Mouse (Mus musculus): ENCODE data around the gene Thrb. TPM values are rescaled to one million over a fixed set of nuclear protein-coding genes. Genes with fewer than 3 reads are reported as not detected.

Thrb gene
- total and polyA plus RNA-seq, 3 experiments: not detected

DNA sequence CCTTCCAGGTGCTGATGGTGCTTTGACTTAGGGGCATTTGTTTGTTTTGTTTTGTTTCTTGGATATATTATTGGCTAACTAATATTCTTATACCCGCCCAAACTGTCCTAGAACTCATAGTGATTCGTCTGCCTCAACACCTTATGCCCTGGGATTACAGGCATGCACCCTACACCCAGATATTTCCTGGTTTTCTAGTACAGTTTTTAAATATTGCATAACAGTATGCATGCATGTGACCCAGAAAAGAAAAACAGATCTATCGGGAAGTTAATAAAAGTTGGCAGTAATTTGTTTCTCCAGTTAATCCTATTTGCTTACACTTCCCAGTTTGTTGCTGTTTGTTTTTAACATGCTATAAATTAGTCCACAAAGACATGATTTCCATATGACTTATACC is 225.3 kb downstream of the Thrb start:
- TF ChIP-seq MAX (IDR thresholded peaks at IDR 0.05; ENCODE audit: low read length) (no peak), POLR2A (IDR thresholded peaks at IDR 0.05; ENCODE audit: control insufficient read depth in 1 of 2, insufficient read depth in 1 of 2, low read depth in 1 of 2, low read length in 2 of 2, poor library complexity in 1 of 2) (no peak), CHD1 (IDR thresholded peaks at IDR 0.05; ENCODE audit: low read depth, low read length) (no peak), JUND (IDR thresholded peaks at IDR 0.05; ENCODE audit: low read depth, low read length) (no peak), POLR2AphosphoS5 (IDR thresholded peaks at IDR 0.05; ENCODE audit: borderline replicate concordance, low read depth, low read length) (no peak)
- H3K9ac ChIP-seq (ENCODE audit: control insufficient read depth, low read depth, low read length, poor library complexity, severe bottlenecking): no peak overlapping the region
- no peaks in the 10 kb centered on the region for H3K36me3 ChIP-seq (ENCODE audit: control insufficient read depth in 1 of 2, insufficient read depth in 2 of 2, low read length in 2 of 2)
- H3K27ac ChIP-seq (ENCODE audit: control insufficient read depth, low read depth, low read length): no peak overlapping the region
- H3K4me1 ChIP-seq (ENCODE audit: control insufficient read depth in 1 of 2, insufficient read depth in 2 of 2, low read length in 2 of 2): no peaks in the 10 kb centered on the region
- no peak overlapping the region for H3K4me3 ChIP-seq (ENCODE audit: control insufficient read depth in 1 of 2, insufficient read depth in 1 of 2, low read depth in 2 of 2, low read length in 2 of 2)
- H3K9me3 ChIP-seq (replicated peaks; ENCODE audit: insufficient read depth, low read length): no peaks in the 10 kb centered on the region
- no peak for DNase-seq (ENCODE audit: low read depth, low spot score)
- H3K79me2 ChIP-seq (ENCODE audit: control insufficient read depth, insufficient read depth, low read length, poor library complexity): no peaks in the 10 kb centered on the region
- no peaks in the 10 kb centered on the region for H3K27me3 ChIP-seq (ENCODE audit: control insufficient read depth in 1 of 2, insufficient read depth in 2 of 2, low read length in 2 of 2)

DNA sequence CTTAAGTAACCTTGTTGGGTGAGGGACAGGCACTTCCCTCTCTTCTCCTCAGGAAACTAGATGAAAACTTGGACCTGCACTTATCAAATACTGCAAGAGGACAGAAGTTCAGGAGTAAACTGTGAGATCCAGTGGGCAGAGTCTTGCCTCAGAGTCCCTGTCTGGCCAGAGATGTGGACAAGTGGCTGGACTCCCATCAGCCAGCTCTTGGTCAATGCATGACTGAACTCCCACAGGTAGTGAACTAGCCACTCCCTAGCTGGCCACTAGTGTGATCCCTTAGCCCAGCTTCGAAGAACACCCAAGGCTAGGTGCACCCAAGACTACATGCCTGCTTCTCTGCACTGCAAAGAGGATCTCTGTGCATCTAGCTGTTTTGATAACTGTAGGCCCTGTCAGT is 234.7 kb downstream of the Thrb start:
- Histone ChIP-seq H3K36me3 (ENCODE audit: control insufficient read depth in 1 of 2, insufficient read depth in 2 of 2, low read length in 2 of 2) (no peaks in the 10 kb centered on the region), H3K27me3 (ENCODE audit: control insufficient read depth in 1 of 2, insufficient read depth in 2 of 2, low read length in 2 of 2) (no peaks in the 10 kb centered on the region), H3K4me3 (ENCODE audit: control insufficient read depth in 1 of 2, insufficient read depth in 1 of 2, low read depth in 2 of 2, low read length in 2 of 2) (no peak overlapping the region), H3K79me2 (ENCODE audit: control insufficient read depth, insufficient read depth, low read length, poor library complexity) (no peaks in the 10 kb centered on the region), H3K27ac (ENCODE audit: control insufficient read depth, low read depth, low read length) (no peak overlapping the region), H3K9me3 (replicated peaks; ENCODE audit: insufficient read depth, low read length) (no peaks in the 10 kb centered on the region), H3K9ac (ENCODE audit: control insufficient read depth, low read depth, low read length, poor library complexity, severe bottlenecking) (no peak overlapping the region), H3K4me1 (ENCODE audit: control insufficient read depth in 1 of 2, insufficient read depth in 2 of 2, low read length in 2 of 2) (no peaks in the 10 kb centered on the region)
- DNase-seq (ENCODE audit: low read depth, low spot score): no peak
- TF ChIP-seq USF2 (IDR thresholded peaks at IDR 0.05; ENCODE audit: borderline replicate concordance in 1 of 2, insufficient read depth in 1 of 2, low read depth in 1 of 2, low read length in 2 of 2) (no peak), EP300 (IDR thresholded peaks at IDR 0.05; ENCODE audit: low read depth in 1 of 2, low read length in 2 of 2) (no peak), CHD2 (IDR thresholded peaks at IDR 0.05; ENCODE audit: low read length) (no peak)

DNA sequence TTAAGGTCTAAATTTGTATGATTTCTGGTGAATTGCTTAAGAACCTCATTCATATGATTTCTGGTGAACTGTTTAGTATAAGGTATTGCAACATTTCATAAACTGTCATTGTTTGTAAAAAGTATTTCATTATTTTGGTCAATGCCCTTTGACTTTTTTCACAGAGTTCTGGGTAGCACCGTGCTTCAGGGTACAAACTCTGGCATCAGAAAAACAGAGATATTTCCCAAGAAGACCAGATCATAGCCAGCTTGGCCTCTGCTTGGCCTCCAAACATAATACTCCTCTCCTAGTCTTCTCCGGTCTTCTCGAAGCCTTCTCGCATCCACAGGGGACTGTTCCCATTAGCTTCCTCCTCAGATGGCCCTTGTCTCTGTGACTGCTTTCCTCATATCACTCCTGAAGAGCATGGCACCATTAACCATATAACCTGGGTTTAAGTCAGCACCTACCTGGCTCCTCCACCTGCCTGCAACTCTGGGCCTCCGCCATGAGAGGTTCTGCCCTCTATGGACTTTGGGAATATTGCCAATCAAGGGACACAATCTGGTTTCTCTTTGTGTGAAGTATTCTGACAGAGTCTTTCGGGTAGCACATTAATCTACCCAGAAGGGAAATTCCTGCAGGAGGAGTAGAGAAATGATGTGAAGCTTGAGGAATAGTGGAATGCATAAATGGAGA is 239.8 kb downstream of the Thrb start:
- no peak for TF ChIP-seq ZMIZ1 (IDR thresholded peaks at IDR 0.05; ENCODE audit: low read depth, low read length)
- TF ChIP-seq CTCF (IDR thresholded peaks at IDR 0.05 in 2 of 3, conservative IDR thresholded peaks at IDR 0.05 in 1 of 3; ENCODE audit: control insufficient read depth in 1 of 3, insufficient read depth in 1 of 3, low read depth in 2 of 3, low read length in 3 of 3, poor library complexity in 1 of 3, severe bottlenecking in 1 of 3): no peak
- no peak for TF ChIP-seq POLR2AphosphoS5 (IDR thresholded peaks at IDR 0.05; ENCODE audit: borderline replicate concordance, low read depth, low read length)
- no peak for TF ChIP-seq MEF2A (IDR thresholded peaks at IDR 0.05; ENCODE audit: extremely low read depth, insufficient replicate concordance, low read depth, low read length, poor library complexity, severe bottlenecking)
- TF ChIP-seq GABPA (IDR thresholded peaks at IDR 0.05; ENCODE audit: low read depth, low read length): no peak
- TF ChIP-seq GATA1 (IDR thresholded peaks at IDR 0.05; ENCODE audit: low read depth, low read length): no peak
- no peak for TF ChIP-seq MAX (IDR thresholded peaks at IDR 0.05; ENCODE audit: low read length)
- no peak for TF ChIP-seq SMC3 (IDR thresholded peaks at IDR 0.05; ENCODE audit: low read depth, low read length)
- no peak for TF ChIP-seq EP300 (IDR thresholded peaks at IDR 0.05; ENCODE audit: low read depth in 1 of 2, low read length in 2 of 2)
- no peak for TF ChIP-seq MYC (IDR thresholded peaks at IDR 0.05; ENCODE audit: low read depth, low read length)
- no peak for TF ChIP-seq USF2 (IDR thresholded peaks at IDR 0.05; ENCODE audit: borderline replicate concordance in 1 of 2, insufficient read depth in 1 of 2, low read depth in 1 of 2, low read length in 2 of 2)
- TF ChIP-seq RAD21 (IDR thresholded peaks at IDR 0.05; ENCODE audit: low read depth, low read length): no peak
- no peak for TF ChIP-seq MXI1 (IDR thresholded peaks at IDR 0.05; ENCODE audit: low read depth, low read length)
- no peak for TF ChIP-seq E2F4 (IDR thresholded peaks at IDR 0.05; ENCODE audit: borderline replicate concordance, low read depth, low read length)
- TF ChIP-seq POLR2A (IDR thresholded peaks at IDR 0.05; ENCODE audit: control insufficient read depth in 1 of 2, insufficient read depth in 1 of 2, low read depth in 1 of 2, low read length in 2 of 2, poor library complexity in 1 of 2): no peak
- no peak for TF ChIP-seq HCFC1 (IDR thresholded peaks at IDR 0.05; ENCODE audit: low read depth, low read length)
- no peak for TF ChIP-seq MAFK (IDR thresholded peaks at IDR 0.05; ENCODE audit: borderline replicate concordance, low read depth, low read length)
- no peak for TF ChIP-seq KAT2A (conservative IDR thresholded peaks at IDR 0.05; ENCODE audit: low read depth, low read length)
- no peak for TF ChIP-seq POLR2AphosphoS2 (IDR thresholded peaks at IDR 0.05; ENCODE audit: low read length)
- no peaks in the 10 kb centered on the region for H3K9me3 ChIP-seq (replicated peaks; ENCODE audit: insufficient read depth, low read length)
- no peak for DNase-seq (ENCODE audit: low read depth, low spot score)
- H3K9ac ChIP-seq (ENCODE audit: control insufficient read depth, low read depth, low read length, poor library complexity, severe bottlenecking): no peak overlapping the region
- H3K27me3 ChIP-seq (ENCODE audit: control insufficient read depth in 1 of 2, insufficient read depth in 2 of 2, low read length in 2 of 2): no peaks in the 10 kb centered on the region
- H3K4me1 ChIP-seq (ENCODE audit: control insufficient read depth in 1 of 2, insufficient read depth in 2 of 2, low read length in 2 of 2): no peaks in the 10 kb centered on the region
- H3K36me3 ChIP-seq (ENCODE audit: control insufficient read depth in 1 of 2, insufficient read depth in 2 of 2, low read length in 2 of 2): no peaks in the 10 kb centered on the region
- H3K79me2 ChIP-seq (ENCODE audit: control insufficient read depth, insufficient read depth, low read length, poor library complexity): no peaks in the 10 kb centered on the region
- no peak overlapping the region for H3K27ac ChIP-seq (ENCODE audit: control insufficient read depth, low read depth, low read length)
- no peak overlapping the region for H3K4me3 ChIP-seq (ENCODE audit: control insufficient read depth in 1 of 2, insufficient read depth in 1 of 2, low read depth in 2 of 2, low read length in 2 of 2)
